Mouse (Mus musculus): ENCODE measurements at regions not wholly inside any gene's neighbourhood (a gene's known extent, or its start where the extent isn't known, plus 50 kb on each side); places are given as distances from the start of the nearest gene placed in this dataset.
A peak's percentile ranks its signal among the peaks of the same experiment; 100 is the strongest.

GRCm38 (mm10) chr1:189115914-189116313 is 108.3 kb upstream of the Kctd3 start:
- Histone ChIP-seq H3K4me2 (ENCODE audit: low read depth, low read length) (no peak overlapping the region), H3K4me1 (ENCODE audit: insufficient read depth, low read length) (no peaks in the 10 kb centered on the region; the same call in 1 of the 2 replicates), H3K9me3 (ENCODE audit: low read length) (no peaks in the 10 kb centered on the region), H3K9ac (replicated peaks; ENCODE audit: low read length) (no peak overlapping the region), H3K36me3 (ENCODE audit: insufficient read depth, low read length) (no peaks in the 10 kb centered on the region), H3K27me3 (ENCODE audit: insufficient read depth, low read length) (no peaks in the 10 kb centered on the region), H3K27ac (no peak overlapping the region), H3K4me3 (ENCODE audit: low read length) (no peak overlapping the region)
- ATAC-seq (no peak), DNase-seq (ENCODE audit: low spot score) (no peak)
- TF ChIP-seq CTCF (IDR thresholded peaks at IDR 0.05; ENCODE audit: low read depth): no peak
- WGBS: 80% methylated on average over 8 of the region's 8 CpGs

GRCm38 (mm10) chr1:189115279-189115678 is 107.6 kb upstream of the Kctd3 start:
- H3K27me3 ChIP-seq (ENCODE audit: insufficient read depth, low read length): no peaks in the 10 kb centered on the region
- H3K9me3 ChIP-seq (ENCODE audit: low read length): no peaks in the 10 kb centered on the region
- TF ChIP-seq CTCF (IDR thresholded peaks at IDR 0.05; ENCODE audit: low read depth): no peak
- H3K4me2 ChIP-seq (ENCODE audit: low read depth, low read length): no peak overlapping the region
- no peaks in the 10 kb centered on the region for H3K36me3 ChIP-seq (ENCODE audit: insufficient read depth, low read length)
- ATAC-seq (no peak), DNase-seq (ENCODE audit: low spot score) (no peak)
- H3K27ac ChIP-seq: no peak overlapping the region
- H3K4me3 ChIP-seq (ENCODE audit: low read length): no peak overlapping the region
- H3K4me1 ChIP-seq (ENCODE audit: insufficient read depth, low read length): no peaks in the 10 kb centered on the region; the same call in 1 of the 2 replicates
- H3K9ac ChIP-seq (replicated peaks; ENCODE audit: low read length): no peak overlapping the region
- WGBS: 97% methylated on average over 1 of the region's 1 CpGs

DNA sequence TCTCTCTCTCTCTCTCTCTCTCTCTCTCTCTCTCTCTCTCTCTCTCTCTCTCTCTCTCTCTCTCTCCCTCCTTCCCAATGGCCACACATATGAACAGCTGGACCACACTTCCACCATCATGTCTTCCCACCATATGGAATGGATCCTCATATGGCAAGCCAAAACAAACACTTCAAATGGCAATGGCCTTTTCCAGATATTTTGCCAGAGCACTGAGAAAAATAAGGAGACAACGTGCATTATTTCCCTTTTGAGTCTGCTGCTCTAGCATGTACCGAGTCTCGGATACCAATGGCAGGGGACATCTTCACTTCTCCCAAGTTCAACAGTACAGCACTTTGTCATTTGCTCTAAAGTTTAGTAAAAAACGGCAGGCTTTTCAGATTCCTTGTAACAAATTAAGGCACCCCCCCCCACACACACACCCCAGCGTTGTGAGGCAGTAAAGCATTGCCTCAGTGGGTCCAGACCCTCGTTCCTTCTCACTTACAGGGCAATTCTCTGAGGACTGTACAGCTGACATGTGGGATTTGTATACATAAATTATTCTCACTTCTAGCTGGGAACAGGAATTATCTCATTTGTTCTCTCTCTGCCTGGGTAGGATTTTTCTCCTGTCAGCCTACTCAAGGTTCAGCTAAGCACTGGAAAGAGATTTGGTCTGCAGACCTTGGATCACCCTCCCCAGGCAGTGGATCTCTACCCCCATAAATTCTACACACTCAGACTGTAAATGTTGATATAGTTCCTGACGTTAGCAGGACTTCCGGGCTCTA is 100.8 kb upstream of the Kctd3 start:
- ATAC-seq (no peak), DNase-seq (ENCODE audit: low spot score) (no peak)
- no peak for TF ChIP-seq CTCF (IDR thresholded peaks at IDR 0.05; ENCODE audit: low read depth)
- H3K4me2 ChIP-seq (ENCODE audit: low read depth, low read length): no peak overlapping the region
- H3K36me3 ChIP-seq (ENCODE audit: insufficient read depth, low read length): no peaks in the 10 kb centered on the region
- H3K4me1 ChIP-seq (ENCODE audit: insufficient read depth, low read length): no peaks in the 10 kb centered on the region
- no peaks in the 10 kb centered on the region for H3K9me3 ChIP-seq (ENCODE audit: low read length)
- WGBS: 76% methylated on average over 8 of the region's 8 CpGs
- no peak overlapping the region for H3K4me3 ChIP-seq (ENCODE audit: low read length)
- no peak overlapping the region for H3K27ac ChIP-seq
- H3K9ac ChIP-seq (replicated peaks; ENCODE audit: low read length): no peak overlapping the region
- no peaks in the 10 kb centered on the region for H3K27me3 ChIP-seq (ENCODE audit: insufficient read depth, low read length)

DNA sequence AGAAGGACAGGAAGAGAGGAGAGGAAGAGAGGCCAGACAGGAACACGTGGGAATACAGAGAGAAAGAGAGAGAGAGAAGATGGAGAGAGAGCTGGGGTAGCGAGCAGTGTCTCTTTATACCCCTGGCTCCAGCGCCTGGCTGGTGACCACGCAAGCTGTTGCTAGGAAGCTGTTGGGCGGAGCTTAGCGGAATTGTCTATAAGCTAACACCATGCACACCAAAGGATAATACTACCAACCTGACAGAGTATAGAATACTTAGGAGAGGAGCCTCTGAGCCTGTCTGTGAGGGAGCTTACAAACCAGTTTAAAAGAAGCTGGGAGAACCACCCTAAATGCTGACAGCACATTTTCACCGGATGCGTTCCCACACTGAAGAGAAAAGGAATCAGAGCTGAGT is 100.2 kb upstream of the Kctd3 start:
- Histone ChIP-seq H3K27me3 (ENCODE audit: insufficient read depth, low read length) (no peaks in the 10 kb centered on the region), H3K9me3 (ENCODE audit: low read length) (no peaks in the 10 kb centered on the region), H3K36me3 (ENCODE audit: insufficient read depth, low read length) (no peaks in the 10 kb centered on the region), H3K9ac (replicated peaks; ENCODE audit: low read length) (no peak overlapping the region), H3K4me1 (ENCODE audit: insufficient read depth, low read length) (no peaks in the 10 kb centered on the region), H3K27ac (no peak overlapping the region), H3K4me2 (ENCODE audit: low read depth, low read length) (peak overlapping the region; percentile 31), H3K4me3 (ENCODE audit: low read length) (no peak overlapping the region)
- DNase-seq (ENCODE audit: low spot score) (peak; percentile 32), ATAC-seq (0 out of 2 replicates have a peak, but pooled peaks have one; percentile 47)
- 56% methylated on average over 8 of the region's 8 CpGs for WGBS
- no peak for TF ChIP-seq CTCF (IDR thresholded peaks at IDR 0.05; ENCODE audit: low read depth)

- Histone ChIP-seq H3K9ac (replicated peaks; ENCODE audit: low read length) (no peak overlapping the region), H3K27ac (no peak overlapping the region), H3K9me3 (ENCODE audit: low read length) (no peaks in the 10 kb centered on the region), H3K36me3 (ENCODE audit: insufficient read depth, low read length) (no peaks in the 10 kb centered on the region), H3K4me2 (ENCODE audit: low read depth, low read length) (no peak overlapping the region), H3K4me1 (ENCODE audit: insufficient read depth, low read length) (no peaks in the 10 kb centered on the region), H3K4me3 (ENCODE audit: low read length) (no peak overlapping the region), H3K27me3 (ENCODE audit: insufficient read depth, low read length) (no peaks in the 10 kb centered on the region)
- DNase-seq (ENCODE audit: low spot score) (no peak), ATAC-seq (no peak)
- TF ChIP-seq CTCF (IDR thresholded peaks at IDR 0.05; ENCODE audit: low read depth): no peak
- 90% methylated on average over 3 of the region's 3 CpGs for WGBS
These were observed 99.5 kb upstream of the Kctd3 start for GRCm38 (mm10) chr1:189107156-189107555.

DNA sequence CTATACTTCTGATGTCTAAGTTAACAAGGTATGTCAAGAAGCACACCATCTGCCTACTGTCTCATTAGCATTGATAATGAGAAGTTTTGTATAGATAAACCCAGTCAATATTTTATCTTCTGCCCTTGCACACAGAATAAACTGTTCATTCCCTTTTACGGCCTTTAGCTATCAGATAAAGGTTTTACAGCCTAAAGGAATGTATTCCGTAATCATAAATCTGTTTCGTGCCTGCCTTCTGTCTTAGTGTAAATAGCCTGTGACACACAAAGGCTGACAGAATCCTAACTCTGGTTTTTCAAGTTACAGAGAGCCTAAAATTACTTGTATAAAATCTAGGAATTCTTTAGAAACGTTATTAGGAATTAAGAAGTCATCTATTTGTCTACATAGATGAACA is 97.6 kb upstream of the Kctd3 start:
- TF ChIP-seq CTCF (IDR thresholded peaks at IDR 0.05; ENCODE audit: low read depth): no peak
- WGBS: 87% methylated on average over 4 of the region's 4 CpGs
- no peak for ATAC-seq

GRCm38 (mm10) chr1:189102781-189103180 is 95.1 kb upstream of the Kctd3 start:
- H3K9ac ChIP-seq (replicated peaks; ENCODE audit: low read length): no peak overlapping the region
- no peak overlapping the region for H3K4me2 ChIP-seq (ENCODE audit: low read depth, low read length)
- H3K4me1 ChIP-seq (ENCODE audit: insufficient read depth, low read length): no peaks in the 10 kb centered on the region
- no peaks in the 10 kb centered on the region for H3K36me3 ChIP-seq (ENCODE audit: insufficient read depth, low read length)
- H3K9me3 ChIP-seq (ENCODE audit: low read length): no peaks in the 10 kb centered on the region
- no peak for DNase-seq (ENCODE audit: low spot score)
- no peak overlapping the region for H3K27ac ChIP-seq
- TF ChIP-seq CTCF (IDR thresholded peaks at IDR 0.05; ENCODE audit: low read depth): no peak
- no peak for ATAC-seq
- H3K27me3 ChIP-seq (ENCODE audit: insufficient read depth, low read length): no peaks in the 10 kb centered on the region
- 72% methylated on average over 3 of the region's 3 CpGs for WGBS
- H3K4me3 ChIP-seq (ENCODE audit: low read length): no peak overlapping the region

More for the DNA sequence above, 97.6 kb upstream of the Kctd3 start:
- no peak overlapping the region for H3K4me3 ChIP-seq (ENCODE audit: low read length)
- no peaks in the 10 kb centered on the region for H3K27me3 ChIP-seq (ENCODE audit: insufficient read depth, low read length)
- no peak overlapping the region for H3K9ac ChIP-seq (replicated peaks; ENCODE audit: low read length)
- H3K36me3 ChIP-seq (ENCODE audit: insufficient read depth, low read length): no peaks in the 10 kb centered on the region
- no peak overlapping the region for H3K27ac ChIP-seq
- no peaks in the 10 kb centered on the region for H3K9me3 ChIP-seq (ENCODE audit: low read length)
- no peak overlapping the region for H3K4me2 ChIP-seq (ENCODE audit: low read depth, low read length)
- H3K4me1 ChIP-seq (ENCODE audit: insufficient read depth, low read length): no peaks in the 10 kb centered on the region
- DNase-seq (ENCODE audit: low spot score): no peak
